Mouse (Mus musculus) myocyte (in vitro differentiated cells): ENCODE results near the gene Snx33.

Source experiments
- CEBPB ChIP-seq: IDR thresholded peaks from 2 replicates; pipeline ENCODE4 v1.6.1; 2011; ENCODE audit warnings: mild to moderate bottlenecking, moderate library complexity; ENCODE audit not compliant: poor library complexity, insufficient read depth, severe bottlenecking
- E2F4 ChIP-seq: IDR thresholded peaks from one replicate; pipeline ENCODE4 v1.6.1; 2011; ENCODE audit warnings: mild to moderate bottlenecking, control low read depth, moderate library complexity; ENCODE audit not compliant: insufficient read depth
- MAX ChIP-seq: IDR thresholded peaks from one replicate; pipeline ENCODE4 v1.6.1; 2011; ENCODE audit warnings: low read depth, mild to moderate bottlenecking, control low read depth
- MYOD1 ChIP-seq, 3 experiments: IDR thresholded peaks; one replicate each; pipeline ENCODE4 v1.6.1; 2011; ENCODE audit warnings: control low read depth in 2 of 3, low read depth in 2 of 3, mild to moderate bottlenecking in 2 of 3, moderate library complexity in 1 of 3; ENCODE audit not compliant: insufficient read length in 2 of 3, control insufficient read depth in 1 of 3
- MYOG ChIP-seq, 3 experiments: IDR thresholded peaks; one replicate each; pipeline ENCODE4 v1.6.1; 2011; ENCODE audit warnings: control low read depth in 2 of 3, low read depth in 2 of 3, mild to moderate bottlenecking in 2 of 3; ENCODE audit not compliant: insufficient read length in 2 of 3, control insufficient read depth in 1 of 3, insufficient read depth in 1 of 3
- POLR2A ChIP-seq: IDR thresholded peaks from one replicate; pipeline ENCODE4 v1.6.1; 2011; ENCODE audit warnings: low read depth, mild to moderate bottlenecking, control low read depth, moderate library complexity; ENCODE audit not compliant: insufficient read length
- POLR2AphosphoS2 ChIP-seq: IDR thresholded peaks from one replicate; pipeline ENCODE4 v1.6.1; 2011; ENCODE audit warnings: low read depth, control low read depth; ENCODE audit not compliant: insufficient read length
- TCF12 ChIP-seq: IDR thresholded peaks from one replicate; pipeline ENCODE4 v1.6.1; 2011; ENCODE audit warnings: mild to moderate bottlenecking, control low read depth; ENCODE audit not compliant: poor library complexity, insufficient read depth, severe bottlenecking
- USF1 ChIP-seq: IDR thresholded peaks from one replicate; pipeline ENCODE4 v1.6.1; 2011; ENCODE audit warnings: low read depth, mild to moderate bottlenecking, control low read depth, moderate library complexity

GRCm38 (mm10) chr9:56886601-56887000 lies 41.6 kb downstream of the Snx33 start:
- no peak for TF ChIP-seq POLR2A
- no peak for TF ChIP-seq USF1
- TF ChIP-seq CEBPB: no peak
- TF ChIP-seq E2F4: no peak
- TF ChIP-seq POLR2AphosphoS2: no peak
- no peak for TF ChIP-seq MYOD1 (IDR thresholded peaks at IDR 0.05; ENCODE audit: control insufficient read depth in 1 of 3, insufficient read length in 2 of 3, low read depth in 2 of 3)
- TF ChIP-seq MYOG (IDR thresholded peaks at IDR 0.05; ENCODE audit: control insufficient read depth in 1 of 3, insufficient read depth in 1 of 3, insufficient read length in 2 of 3, low read depth in 2 of 3): no peak
- TF ChIP-seq MAX: no peak
- TF ChIP-seq TCF12: no peak
